Mouse (Mus musculus) bone marrow macrophage, adult 2 months (primary cell): ENCODE measurements around the gene Bmpr1b.

Experiments
- CTCF ChIP-seq: IDR thresholded peaks from 2 replicates; pipeline ENCODE4 v1.5.1; 2012; ENCODE audit warnings: low read depth, mild to moderate bottlenecking, low read length, moderate library complexity
- POLR2A ChIP-seq: IDR thresholded peaks from 2 replicates; pipeline ENCODE4 v1.6.1; 2012; ENCODE audit warnings: mild to moderate bottlenecking, low read depth, low read length, borderline replicate concordance

GRCm38 (mm10) chr3:141899521-141899920 is 269.7 kb downstream of the Bmpr1b start:
- TF ChIP-seq POLR2A (no peak), CTCF (no peak)
